Mouse (Mus musculus): Measurements from ENCODE around the gene Copz1. TPM values are rescaled to one million over a fixed set of nuclear protein-coding genes. Genes with fewer than 3 reads are reported as not detected.

Copz1 gene
- total RNA-seq (2023): 68.6 TPM

DNA sequence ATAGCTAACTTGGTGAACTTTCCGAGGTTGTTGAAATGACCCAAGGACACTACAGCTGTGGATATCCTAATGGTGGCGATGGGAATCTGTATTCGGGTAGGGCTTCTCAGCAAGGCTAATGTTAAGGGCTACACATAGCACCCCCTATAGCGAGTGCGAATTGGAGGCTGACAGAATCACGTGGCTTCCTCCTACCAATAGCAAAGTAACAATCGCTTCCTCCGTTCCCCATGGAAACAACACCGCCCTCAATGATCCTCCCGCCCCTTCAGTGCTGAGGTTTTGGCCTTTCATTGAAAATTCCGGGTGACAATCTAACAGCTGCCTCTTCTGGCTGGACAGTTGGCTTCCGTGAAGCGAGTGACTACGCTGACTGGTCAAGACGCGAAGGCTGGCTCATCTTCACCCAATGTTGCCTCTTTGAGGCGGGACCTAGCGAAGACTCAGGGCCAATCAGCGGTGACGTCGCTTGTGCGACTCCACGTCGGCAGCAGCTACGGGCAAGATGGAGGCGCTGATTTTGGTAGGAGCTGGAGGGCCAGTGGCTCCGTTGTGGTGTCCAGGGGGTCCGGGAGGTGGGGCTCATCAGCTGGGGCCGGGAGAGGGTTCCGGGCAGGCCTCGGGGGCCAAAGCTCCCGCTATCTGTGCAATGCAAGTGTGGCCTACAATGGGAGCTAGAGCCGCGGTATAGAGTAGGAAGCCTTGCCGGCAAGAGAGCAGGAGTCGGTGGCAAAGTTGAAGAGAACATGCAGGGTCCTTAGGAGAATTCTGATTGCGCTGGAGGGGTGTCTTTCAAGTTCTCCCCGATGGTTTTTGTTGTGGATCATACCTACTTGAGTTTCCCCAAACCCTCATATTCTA, at the start of gene Copz1:
Gene Copz1 (plus strand): TSS at position 296 of the 861 bp plus-strand sequence.

DNA sequence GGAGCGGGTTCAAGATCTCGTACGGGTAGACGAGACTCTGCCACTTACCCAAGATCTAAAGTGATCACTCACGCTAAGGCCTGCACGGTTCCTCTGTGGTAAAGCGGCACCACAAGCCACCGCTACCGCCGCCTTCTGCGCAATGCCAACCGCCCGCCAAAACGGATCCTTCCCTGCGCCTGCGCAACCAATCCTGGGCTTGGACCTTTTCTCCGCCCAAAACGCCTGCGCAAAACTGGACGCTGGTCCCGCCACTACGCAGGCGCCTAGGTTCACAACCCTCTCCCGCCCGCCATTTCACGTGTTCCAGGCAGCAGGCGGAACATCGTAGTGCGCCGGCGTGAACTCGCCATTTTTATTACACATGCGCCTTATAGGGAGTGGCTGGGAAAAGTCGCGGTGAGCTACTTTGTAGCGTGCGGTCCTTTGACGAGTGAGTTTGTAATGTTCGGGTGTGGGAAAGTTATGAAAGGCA, 32.8 kb upstream of the Copz1 start, which contains the start of gene Cbx5:
Gene Cbx5 (minus strand): TSS at position 132 of the 475 bp plus-strand sequence.

DNA sequence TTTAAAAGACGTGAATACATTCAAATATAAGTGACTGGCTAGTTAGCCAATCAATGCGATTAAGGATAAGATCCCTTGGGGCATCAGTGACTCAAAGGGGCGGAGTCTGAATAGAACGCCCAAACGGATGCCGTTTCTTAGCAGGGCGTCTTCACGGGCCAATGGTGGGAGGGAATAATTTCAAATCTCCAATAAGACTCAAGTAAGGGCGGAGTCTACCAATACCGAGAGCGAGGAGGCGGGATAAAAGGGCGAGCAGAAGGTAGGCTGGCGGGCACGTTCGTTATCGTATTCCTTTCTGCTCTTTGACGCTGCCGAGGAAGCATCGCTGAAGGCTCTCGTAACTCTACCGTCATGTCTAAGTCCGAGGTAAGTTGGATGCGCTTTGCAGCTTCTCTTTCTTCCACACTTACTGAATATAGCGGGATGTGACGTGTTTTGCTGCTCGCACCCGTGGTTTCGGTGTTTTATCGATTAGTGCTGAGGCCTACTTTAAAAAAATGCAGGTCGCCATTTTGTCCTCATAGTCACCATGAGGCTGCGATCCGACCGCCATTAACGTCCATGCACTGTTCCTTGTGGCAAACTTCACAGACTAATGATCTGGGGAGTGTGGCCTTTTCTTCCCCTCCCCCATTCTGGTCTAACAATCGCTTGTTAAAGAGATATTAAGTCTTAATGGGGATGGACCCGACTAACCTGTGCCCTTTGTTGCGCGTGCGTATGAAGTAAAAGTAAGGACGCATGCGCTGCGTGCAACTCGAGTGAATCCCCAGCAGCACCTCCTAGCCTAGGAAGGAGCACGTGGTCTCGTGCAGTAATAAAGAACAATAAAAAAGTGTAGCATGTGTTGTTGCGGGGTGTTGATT, 32.1 kb upstream of the Copz1 start, which contains the start of gene Hnrnpa1:
Gene Hnrnpa1 (plus strand): TSS at position 273 of the 869 bp plus-strand sequence.

DNA sequence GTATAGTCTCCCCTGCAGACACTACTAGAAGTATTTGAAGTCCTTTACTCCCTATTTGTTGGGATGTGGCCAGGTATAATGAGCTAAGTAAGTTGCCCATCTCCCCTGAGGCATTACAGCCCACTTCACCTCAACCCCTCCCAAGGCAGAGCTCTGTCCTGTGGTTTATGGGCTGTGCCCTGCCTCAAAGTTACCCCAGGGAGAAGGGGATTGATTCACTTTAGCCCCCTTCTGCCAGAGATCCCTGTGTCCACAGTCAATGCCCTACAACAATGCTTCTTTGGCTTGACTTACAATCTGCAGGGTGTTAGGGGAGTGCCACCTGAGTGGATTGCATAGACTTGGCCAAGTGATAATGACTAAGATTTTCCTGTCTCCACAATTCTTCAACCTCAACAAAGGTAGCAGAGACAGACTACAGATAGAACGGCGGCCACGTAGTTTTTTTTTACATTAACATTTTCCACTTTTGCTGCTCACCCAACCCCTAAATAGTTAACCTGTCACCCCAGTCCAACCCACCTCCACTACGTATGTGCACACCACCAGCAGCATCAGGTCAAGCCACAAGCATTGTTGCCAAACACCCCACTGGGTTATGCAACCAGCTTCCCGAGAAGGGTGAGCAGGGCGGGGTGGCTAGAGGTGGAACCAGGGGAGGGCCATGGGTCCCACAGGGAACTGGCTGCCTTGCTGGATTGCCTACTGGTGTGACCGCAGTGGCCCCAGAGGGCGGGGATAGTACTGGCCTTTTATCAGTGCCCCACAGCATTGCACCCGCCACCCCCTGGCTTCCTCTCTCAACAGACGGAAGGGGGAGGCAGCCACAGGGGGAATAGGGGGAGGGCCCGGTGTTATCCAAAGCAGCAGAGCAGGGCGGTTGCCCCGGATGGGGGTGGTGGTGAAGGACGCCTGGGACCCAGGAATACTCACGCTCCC, 14.5 kb upstream of the Copz1 start, which contains the start of gene Nfe2:
Gene Nfe2 (minus strand): TSS at position 614 of the 939 bp plus-strand sequence.

DNA sequence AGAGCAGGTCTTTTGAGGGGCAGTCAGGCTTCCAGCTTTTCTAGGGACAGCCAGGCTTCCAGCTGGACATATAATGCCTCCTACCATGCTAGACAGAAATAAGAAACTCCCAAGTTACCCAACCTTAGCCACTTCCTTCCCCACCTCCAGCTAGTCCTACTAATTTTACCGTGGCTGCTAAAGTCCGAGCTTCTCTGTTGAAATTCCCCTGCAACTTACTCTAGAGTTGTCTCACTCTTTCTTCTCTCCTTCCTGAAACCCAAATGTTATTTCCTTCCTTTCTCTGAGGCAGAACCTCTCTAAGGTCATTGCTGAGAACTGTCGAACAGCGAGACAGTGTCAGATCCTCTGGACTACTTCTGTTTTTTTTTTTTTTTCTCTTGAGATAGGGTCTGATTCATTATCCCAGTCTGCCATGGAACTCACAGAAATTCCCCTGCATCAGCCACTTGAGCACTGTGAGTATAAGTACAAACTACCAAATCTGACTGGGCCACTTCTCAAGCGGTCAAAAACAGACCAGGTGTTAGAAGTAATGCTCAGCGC, 37.9 kb downstream of the Copz1 start, which contains the start of gene Gpr84:
Gene Gpr84 (minus strand): TSS at position 248 of the 546 bp plus-strand sequence.

DNA sequence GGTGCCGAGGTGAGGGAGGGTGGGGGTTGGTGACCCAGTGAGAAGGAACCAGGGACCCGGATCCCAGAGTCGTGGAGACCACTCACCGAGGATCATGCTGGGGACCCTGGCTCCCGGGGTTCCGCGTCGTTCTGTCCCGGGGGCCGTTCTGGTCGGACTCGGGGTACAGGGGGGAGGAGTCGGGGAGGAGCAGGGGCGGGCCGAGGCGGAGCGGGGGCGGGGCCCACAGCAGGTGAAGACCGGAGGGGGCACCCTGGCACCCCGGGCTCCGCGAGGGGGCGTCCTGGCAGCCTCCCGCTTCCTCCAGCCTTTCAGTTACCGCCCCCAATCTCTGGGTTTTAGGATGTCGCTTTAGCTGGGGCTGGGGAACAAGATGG, 67.4 kb downstream of the Copz1 start, which contains the start of gene Zfp385a:
Gene Zfp385a (minus strand): TSS at position 133 of the 377 bp plus-strand sequence.

Other genes starting within 250 kb of the Copz1 start
- gene Smug1, start 105.6 kb upstream of the Copz1 start, total RNA-seq (2023): 10.8 TPM
- gene Cbx5, start 32.9 kb upstream of the Copz1 start, total RNA-seq (2023): 19.2 TPM
- 567 TPM for gene Hnrnpa1, start 32.3 kb upstream of the Copz1 start, total RNA-seq (2023)
- gene Nfe2, start 14.3 kb upstream of the Copz1 start, total RNA-seq (2023): 1.2 TPM
- not detected for gene Gpr84, start 37.9 kb downstream of the Copz1 start, total RNA-seq (2023)
- gene Zfp385a, start 67.4 kb downstream of the Copz1 start, total RNA-seq (2023): 2.0 TPM
- 2.4 TPM for gene Itga5, start 94.0 kb downstream of the Copz1 start, total RNA-seq (2023)
- gene Gtsf1, start 157.8 kb downstream of the Copz1 start, total RNA-seq (2023): not detected
- gene Gtsf2, start 175.8 kb downstream of the Copz1 start, total RNA-seq (2023): not detected
- 144 TPM for gene Nckap1l, start 181.1 kb downstream of the Copz1 start, total RNA-seq (2023)
- gene Pde1b, start 230.3 kb downstream of the Copz1 start, total RNA-seq (2023): 36.9 TPM

Data from CD4-positive naive resting alpha-beta T cell, adult 57 days (primary cell).